Mouse (Mus musculus) forebrain, embryonic 14.5 days (tissue): ENCODE measurements around the gene Vmn2r43. TPM values are rescaled to one million over a fixed set of nuclear protein-coding genes. Genes with fewer than 3 reads are reported as not detected.
"Not testable (repeated sequence)": the region's sequence is repeated elsewhere in the genome, so short reads cannot be mapped to it uniquely, and the experiment has no call there.

ENCODE experiments used
- ATAC-seq: fragments of 200-750 bp; cut with Nextera tagmentation; 2 replicates; pipeline ENCODE4 v1.8.0; 2017; ENCODE audit warnings: mild to moderate bottlenecking, moderate library complexity
- DNase-seq: peaks from one replicate; pipeline ENCODE4 v3.0.0-alpha.2; 2015; ENCODE audit warnings: low spot score
- H3K27ac ChIP-seq: fragments of 300-500 bp; sonication (generic); 2 replicates; pipeline ENCODE4 v1.5.1; 2014; ENCODE audit warnings: low read depth, mild to moderate bottlenecking, control low read depth, low read length, moderate library complexity
- H3K27me3 ChIP-seq: fragments of 300-500 bp; sonication (generic); replicated peaks from 2 replicates; pipeline ENCODE4 v1.6.1; 2014; ENCODE audit warnings: low read length, control low read depth, mixed read lengths; ENCODE audit not compliant: control insufficient read depth, insufficient read depth
- H3K36me3 ChIP-seq: fragments of 300-500 bp; sonication (generic); 2 replicates; pipeline ENCODE4 v1.6.1; 2014; ENCODE audit warnings: low read length, control low read depth; ENCODE audit not compliant: control insufficient read depth, insufficient read depth
- H3K4me1 ChIP-seq: fragments of 300-500 bp; sonication (generic); 2 replicates; pipeline ENCODE4 v1.6.1; 2014; ENCODE audit warnings: antibody characterized with exemption, low read length, control low read depth; ENCODE audit not compliant: control insufficient read depth, insufficient read depth
- H3K4me2 ChIP-seq: fragments of 300-500 bp; sonication (generic); 2 replicates; pipeline ENCODE4 v1.6.1; 2014; ENCODE audit warnings: mild to moderate bottlenecking, control low read depth, low read length
- H3K4me3 ChIP-seq: fragments of 300-500 bp; sonication (generic); 2 replicates; pipeline ENCODE4 v1.5.1; 2014; ENCODE audit warnings: low read depth, low read length, control low read depth
- H3K9ac ChIP-seq: fragments of 300-500 bp; sonication (generic); 2 replicates; pipeline ENCODE4 v1.6.1; 2014; ENCODE audit warnings: mild to moderate bottlenecking, low read length, control low read depth, moderate library complexity
- H3K9me3 ChIP-seq: fragments of 300-500 bp; sonication (generic); replicated peaks from 2 replicates; pipeline ENCODE4 v1.6.1; 2016; ENCODE audit warnings: low read length, control low read depth, mixed read lengths; ENCODE audit not compliant: control insufficient read depth
- WGBS: fragments of 180-500 bp; shearing (Covaris S2); extraction: QIAGEN DNeasy Blood & Tissue Kit; methylation state at CpG from one replicate; pipeline ENCODE4 v1.1.7; 2014; 5-methylcytosine and 5-hydroxymethylcytosine counted together
- polyA plus RNA-seq: library from polyadenylated mRNA; unstranded; fragments of >200 nt; fragmentation: Nextera tagmentation; extraction: Ambion mirVana; gene quantifications from 2 replicates; pipeline ENCODE4 v1.2.1, GENCODE M21; 2014

Gene Vmn2r43
- not detected in 2 replicates for polyA plus RNA-seq

- H3K9me3 ChIP-seq, ATAC-seq, H3K9ac ChIP-seq, DNase-seq, H3K27me3 ChIP-seq, H3K4me3 ChIP-seq, H3K4me1 ChIP-seq, H3K4me2 ChIP-seq, H3K27ac ChIP-seq, H3K36me3 ChIP-seq: not testable (repeated sequence)
- no CpG with 5 or more reads among the region's 1 CpGs for WGBS
These were observed at the start of gene Vmn2r43 for GRCm38 (mm10) chr7:8260499-8260898. TSS of gene Vmn2r43 (minus strand) at chr7:8260599.

- DNase-seq, ATAC-seq: not testable (repeated sequence)
These were observed 60.2 kb downstream of the Vmn2r43 start, which contains the start of gene Vmn2r42 for GRCm38 (mm10) chr7:8200220-8200619. TSS of gene Vmn2r42 (minus strand) at chr7:8200320.

More at GRCm38 (mm10) chr7:8200220-8200619, 60.2 kb downstream of the Vmn2r43 start, which contains the start of gene Vmn2r42:
- H3K9ac ChIP-seq, H3K36me3 ChIP-seq, H3K9me3 ChIP-seq, H3K27ac ChIP-seq, H3K4me2 ChIP-seq, H3K4me1 ChIP-seq, H3K4me3 ChIP-seq, H3K27me3 ChIP-seq: not testable (repeated sequence)
- no CpG with 5 or more reads among the region's 2 CpGs for WGBS

Other genes with a start within 250 kb of the Vmn2r43 start
- not detected in 2 replicates for gene Vmn2r41, start 98.9 kb downstream of the Vmn2r43 start, polyA plus RNA-seq
- gene Vmn2r42, start 60.3 kb downstream of the Vmn2r43 start, polyA plus RNA-seq, result not detected in 2 replicates
- not detected in 2 replicates for gene Vmn2r44, start 122.7 kb upstream of the Vmn2r43 start, polyA plus RNA-seq
- not detected in 2 replicates for gene Vmn2r45, start 228.5 kb upstream of the Vmn2r43 start, polyA plus RNA-seq